Mouse (Mus musculus) splenic B cell, adult 2 months (primary cell): ENCODE measurements around the gene Btbd7.
A peak's percentile ranks its signal among the peaks of the same experiment; 100 is the strongest.

Source experiments
- DNase-seq: peaks from one replicate; pipeline ENCODE4 v3.0.0-alpha.2; 2011; ENCODE audit warnings: low read depth, low spot score
- H3K27me3 ChIP-seq: 2 replicates; pipeline ENCODE4 v1.6.1; 2012; ENCODE audit warnings: mild to moderate bottlenecking, low read length, moderate library complexity, mixed read lengths; ENCODE audit not compliant: control insufficient read depth, poor library complexity, insufficient read depth, severe bottlenecking
- H3K36me3 ChIP-seq: 2 replicates; pipeline ENCODE4 v1.6.1; 2012; ENCODE audit warnings: mild to moderate bottlenecking, low read length, moderate library complexity, mixed read lengths; ENCODE audit not compliant: control insufficient read depth, poor library complexity, insufficient read depth, severe bottlenecking

Btbd7 gene

GRCm38 (mm10) chr12:102761668-102762067 is 116.6 kb downstream of the Btbd7 start:
- DNase-seq = no peak
- H3K36me3 ChIP-seq = no peaks in the 10 kb centered on the region; the same call in 1 of the 2 replicates
- H3K27me3 ChIP-seq = no peaks in the 10 kb centered on the region

GRCm38 (mm10) chr12:102758936-102759335 is 119.3 kb downstream of the Btbd7 start:
- no peak for DNase-seq
- H3K27me3 ChIP-seq = no peaks in the 10 kb centered on the region
- no peaks in the 10 kb centered on the region for H3K36me3 ChIP-seq

DNA sequence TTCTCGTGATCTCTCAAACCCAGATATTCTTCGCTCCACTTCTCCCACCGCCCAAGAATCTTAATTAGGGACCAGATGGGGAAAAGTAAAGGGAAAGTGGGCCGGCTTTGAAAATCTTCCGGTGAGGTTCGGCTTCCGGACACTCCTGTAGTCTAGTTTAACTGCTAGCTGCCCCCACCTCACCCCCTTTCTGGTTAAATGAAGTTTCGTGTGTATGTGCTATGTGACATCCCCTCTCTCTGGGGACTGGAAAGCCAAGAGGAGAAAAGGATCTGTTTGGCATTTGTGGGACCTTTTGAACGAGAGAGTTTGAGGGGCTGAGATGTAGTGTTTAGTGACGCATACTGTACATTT is 119.9 kb downstream of the Btbd7 start, which contains the start of gene Gm20604:
TSS of gene Gm20604 (minus strand) at position 270 of the 354 bp plus-strand sequence.
- no peaks in the 10 kb centered on the region for H3K36me3 ChIP-seq
- DNase-seq = no peak
- H3K27me3 ChIP-seq = no peaks in the 10 kb centered on the region

- H3K36me3 ChIP-seq = no peaks in the 10 kb centered on the region
- DNase-seq = peak; percentile 97
- no peaks in the 10 kb centered on the region for H3K27me3 ChIP-seq
Measured at GRCm38 (mm10) chr12:102757689-102758402, 120.4 kb downstream of the Btbd7 start, which contains the start of the genes Gm28051, Gon7 and Ubr7. Gm28051 (minus strand) TSS chr12:102757765. Gon7 (minus strand) TSS chr12:102757803. Ubr7 (plus strand) TSS chr12:102757967.

DNA sequence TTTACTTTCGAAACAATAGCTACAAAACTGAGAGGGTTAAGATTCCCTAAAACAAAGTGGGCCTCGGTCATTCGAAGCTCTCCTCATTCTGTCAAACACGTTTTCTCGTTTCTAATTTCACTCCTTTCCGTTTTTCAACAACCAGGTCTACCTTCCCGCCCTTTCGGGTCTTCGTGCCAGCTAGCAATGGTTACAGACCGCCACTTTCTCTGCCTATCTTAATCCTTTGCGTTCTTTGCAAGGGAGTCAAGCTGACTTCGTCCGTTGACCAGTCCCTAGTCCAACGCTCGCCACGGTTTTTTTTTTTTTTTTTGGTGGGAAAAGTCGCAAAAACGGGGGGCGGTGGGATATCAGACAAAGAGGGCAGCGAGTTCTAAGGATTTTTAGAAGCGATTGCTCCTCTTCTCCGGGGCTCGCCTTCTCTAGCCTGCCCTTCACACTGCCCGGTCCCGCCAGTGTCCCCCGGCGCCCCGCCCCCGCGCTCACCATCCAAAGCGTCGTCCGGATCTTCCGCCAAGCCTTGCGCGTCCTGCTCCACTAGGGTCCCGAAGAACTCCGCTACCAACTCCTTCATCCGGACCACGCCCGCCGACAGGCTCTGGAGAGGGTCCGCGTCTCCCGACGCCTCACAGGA is 121.1 kb downstream of the Btbd7 start:
- Histone ChIP-seq H3K36me3 (no peaks in the 10 kb centered on the region), H3K27me3 (no peaks in the 10 kb centered on the region)
- DNase-seq = peak; percentile 11

GRCm38 (mm10) chr12:102756304-102756703 is 122.0 kb downstream of the Btbd7 start:
- peak; percentile 69 for DNase-seq
- Histone ChIP-seq H3K36me3 (no peaks in the 10 kb centered on the region), H3K27me3 (no peaks in the 10 kb centered on the region)

DNA sequence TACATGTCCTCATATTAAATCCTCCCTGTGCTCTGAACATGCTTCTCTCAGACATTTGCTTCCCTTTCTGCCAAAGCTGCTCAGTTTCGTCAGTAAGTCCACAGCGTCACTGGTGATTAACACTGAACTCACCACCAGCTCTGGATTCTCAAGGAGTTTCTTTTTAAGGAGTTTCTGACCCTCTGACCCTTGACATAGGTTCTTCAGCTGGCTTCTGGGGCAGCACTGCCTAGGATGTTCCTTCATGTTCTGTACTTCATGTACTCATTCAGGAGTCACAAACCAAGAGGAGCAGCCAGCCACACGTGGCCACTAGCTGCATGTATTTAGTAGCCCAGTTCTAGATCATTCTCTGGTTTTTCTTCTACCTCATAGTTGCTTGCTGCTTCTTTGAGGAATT is 130.0 kb downstream of the Btbd7 start:
- no peaks in the 10 kb centered on the region for H3K36me3 ChIP-seq
- no peak for DNase-seq
- H3K27me3 ChIP-seq = no peaks in the 10 kb centered on the region

DNA sequence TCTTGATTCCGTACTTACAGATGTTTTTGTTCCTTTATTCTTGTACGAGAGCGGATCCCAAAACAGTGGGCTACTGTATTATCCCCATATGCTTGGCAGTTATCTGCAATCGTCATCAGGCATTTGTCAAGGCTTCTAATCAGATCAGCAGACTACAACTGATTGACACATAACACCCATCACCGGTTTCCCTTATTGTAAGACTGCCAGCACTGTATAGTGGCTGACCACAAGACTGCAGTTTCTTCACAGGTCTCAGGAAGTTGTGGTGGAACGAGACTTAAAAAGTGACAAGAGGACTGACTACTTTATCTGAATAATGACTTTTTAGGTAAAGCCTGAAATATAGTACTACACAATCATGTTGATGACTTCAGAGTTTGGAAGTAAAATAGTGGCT is 133.4 kb downstream of the Btbd7 start:
- no peaks in the 10 kb centered on the region for H3K36me3 ChIP-seq
- no peaks in the 10 kb centered on the region for H3K27me3 ChIP-seq
- peak; percentile 80 for DNase-seq

GRCm38 (mm10) chr12:102743589-102744574 is 134.4 kb downstream of the Btbd7 start, which contains the start of the genes Moap1 and Tmem251:
Moap1 (minus strand) TSS chr12:102743661.
Tmem251 (plus strand) TSS chr12:102743762.
- peak; percentile 93 for DNase-seq
- no peaks in the 10 kb centered on the region for H3K36me3 ChIP-seq
- H3K27me3 ChIP-seq = no peaks in the 10 kb centered on the region

GRCm38 (mm10) chr12:102743036-102743588 is 135.2 kb downstream of the Btbd7 start:
- Histone ChIP-seq H3K27me3 (no peaks in the 10 kb centered on the region), H3K36me3 (no peaks in the 10 kb centered on the region)
- DNase-seq = no peak

GRCm38 (mm10) chr12:102742056-102742455 is 136.2 kb downstream of the Btbd7 start:
- DNase-seq = no peak
- no peaks in the 10 kb centered on the region for H3K36me3 ChIP-seq
- H3K27me3 ChIP-seq = no peaks in the 10 kb centered on the region

GRCm38 (mm10) chr12:102740285-102740684 is 138.0 kb downstream of the Btbd7 start:
- DNase-seq = peak; percentile 75
- H3K27me3 ChIP-seq = no peaks in the 10 kb centered on the region
- H3K36me3 ChIP-seq = no peaks in the 10 kb centered on the region

- no peak for DNase-seq
- Histone ChIP-seq H3K36me3 (no peaks in the 10 kb centered on the region), H3K27me3 (no peaks in the 10 kb centered on the region)
Measured at GRCm38 (mm10) chr12:102739096-102739495, 139.2 kb downstream of the Btbd7 start.

DNA sequence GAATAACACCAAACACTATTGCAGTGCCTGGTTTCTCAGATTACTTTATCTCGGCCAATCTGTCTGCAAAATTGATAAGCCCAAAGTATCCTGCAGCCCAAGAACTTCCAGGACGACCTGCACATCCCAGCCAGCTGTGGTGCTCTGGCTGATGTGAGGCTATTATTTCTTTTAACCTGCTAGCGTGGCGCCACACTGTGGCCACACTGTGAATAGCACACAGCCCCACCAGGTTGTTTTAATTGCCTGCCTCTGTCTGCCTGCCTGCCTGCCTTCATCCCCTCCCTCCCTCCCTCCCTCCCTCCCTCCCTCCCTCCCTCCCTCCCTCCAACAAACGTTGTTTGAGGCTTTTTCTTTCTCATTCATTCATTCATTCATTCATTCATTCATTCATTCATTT is 144.9 kb downstream of the Btbd7 start:
- DNase-seq = peak; percentile 79
- Histone ChIP-seq H3K27me3 (no peaks in the 10 kb centered on the region), H3K36me3 (no peaks in the 10 kb centered on the region)
